Mouse (Mus musculus) liver, postnatal 0 days (tissue): ENCODE measurements around the gene Slc13a5.
A peak's percentile ranks its signal among the peaks of the same experiment; 100 is the strongest.

Source experiments
- CTCF ChIP-seq: sonication (generic); IDR thresholded peaks from 2 replicates; pipeline ENCODE4 v1.5.1; 2016; ENCODE audit warnings: antibody characterized with exemption, low read depth
- EP300 ChIP-seq: IDR thresholded peaks from 2 replicates; pipeline ENCODE4 v1.6.1; 2016; ENCODE audit warnings: antibody characterized with exemption, low read depth, mild to moderate bottlenecking

- TF ChIP-seq CTCF (peak; percentile 94), EP300 (no peak)
These were observed 45.7 kb downstream of the Slc13a5 start for GRCm38 (mm10) chr11:72221278-72221677.
